Mouse (Mus musculus) inflammation-experienced regulatory T-cells, adult 6 months (primary cell): ENCODE measurements around the gene Tmem127. TPM values are rescaled to one million over a fixed set of nuclear protein-coding genes. Genes with fewer than 3 reads are reported as not detected.
"Not testable (repeated sequence)": the region's sequence is repeated elsewhere in the genome, so short reads cannot be mapped to it uniquely, and the experiment has no call there.

Source experiments
- ATAC-seq: one replicate; pipeline ENCODE4 v1.8.0; 2017
- polyA plus RNA-seq, 3 experiments: library from polyadenylated mRNA; unstranded; fragments of 100-300 nt; shearing (Covaris generic); gene quantifications; one replicate each; pipeline ENCODE4 v1.2.1; 2017

Gene Tmem127
- 10 to 100 TPM; 49.4 to 81.0 (median 67.0) TPM for polyA plus RNA-seq

- ATAC-seq, result peak; percentile 99
Observed at GRCm38 (mm10) chr2:127247592-127248333, at the start of gene Tmem127, which contains the start of gene Ciao1. Tmem127 (plus strand) TSS chr2:127247908. Ciao1 (minus strand) TSS chr2:127247816.

GRCm38 (mm10) chr2:127204932-127205331 is 42.8 kb upstream of the Tmem127 start:
- ATAC-seq, result no peak

- ATAC-seq, result not testable (repeated sequence)
Observed at GRCm38 (mm10) chr2:127205936-127206335, 41.8 kb upstream of the Tmem127 start.

GRCm38 (mm10) chr2:127206916-127207315 is 40.8 kb upstream of the Tmem127 start:
- no peak for ATAC-seq

GRCm38 (mm10) chr2:127207547-127208451 is 39.9 kb upstream of the Tmem127 start, which contains the start of the genes 1810024B03Rik and Snrnp200:
1810024B03Rik (minus strand) TSS chr2:127208280.
Snrnp200 (plus strand) TSS chr2:127208386.
- peak; percentile 96 for ATAC-seq

GRCm38 (mm10) chr2:127208452-127208769 is 39.3 kb upstream of the Tmem127 start:
- no peak for ATAC-seq

GRCm38 (mm10) chr2:127210701-127211100 is 37.0 kb upstream of the Tmem127 start:
- ATAC-seq, result no peak

GRCm38 (mm10) chr2:127217746-127218145 is 30.0 kb upstream of the Tmem127 start:
- ATAC-seq, result no peak

- no peak for ATAC-seq
Observed at GRCm38 (mm10) chr2:127225261-127225660, 22.4 kb upstream of the Tmem127 start.

GRCm38 (mm10) chr2:127237897-127238610 is 9.7 kb upstream of the Tmem127 start:
- no peak for ATAC-seq

GRCm38 (mm10) chr2:127240065-127240464 is 7.6 kb upstream of the Tmem127 start:
- ATAC-seq, result no peak

- ATAC-seq, result peak; percentile 2
Observed at GRCm38 (mm10) chr2:127248334-127249004, 761 bp downstream of the Tmem127 start.

GRCm38 (mm10) chr2:127250291-127251008 is 2.7 kb downstream of the Tmem127 start:
- no peak for ATAC-seq

GRCm38 (mm10) chr2:127251457-127251856 is 3.7 kb downstream of the Tmem127 start:
- ATAC-seq, result no peak

GRCm38 (mm10) chr2:127251880-127252527 is 4.3 kb downstream of the Tmem127 start:
- ATAC-seq, result no peak

GRCm38 (mm10) chr2:127252787-127253186 is 5.1 kb downstream of the Tmem127 start:
- ATAC-seq, result no peak

GRCm38 (mm10) chr2:127254604-127255134 is 7.0 kb downstream of the Tmem127 start:
- ATAC-seq, result no peak

- ATAC-seq, result no peak
Observed at GRCm38 (mm10) chr2:127255294-127255693, 7.6 kb downstream of the Tmem127 start.

- no peak for ATAC-seq
Observed at GRCm38 (mm10) chr2:127259340-127259739, 11.6 kb downstream of the Tmem127 start.

- ATAC-seq, result no peak
Observed at GRCm38 (mm10) chr2:127262480-127262879, 14.8 kb downstream of the Tmem127 start.

- no peak for ATAC-seq
Observed at GRCm38 (mm10) chr2:127267854-127268253, 20.1 kb downstream of the Tmem127 start.
